Mouse (Mus musculus) ES-Bruce4 (cell line): ENCODE results near the gene Gm38392. TPM values are rescaled to one million over a fixed set of nuclear protein-coding genes. Genes with fewer than 3 reads are reported as not detected.

Experiments used
- H3K27ac ChIP-seq: 2 replicates; pipeline ENCODE4 v1.5.1; 2012; ENCODE audit warnings: low read length, inconsistent platforms; ENCODE audit not compliant: insufficient read depth
- H3K27me3 ChIP-seq: 2 replicates; pipeline ENCODE4 v1.6.1; 2012; ENCODE audit warnings: mild to moderate bottlenecking, low read length, inconsistent platforms; ENCODE audit not compliant: control insufficient read depth, poor library complexity, insufficient read depth, severe bottlenecking
- H3K36me3 ChIP-seq: 2 replicates; pipeline ENCODE4 v1.6.1; 2012; ENCODE audit warnings: inconsistent platforms, mild to moderate bottlenecking, low read length, moderate library complexity; ENCODE audit not compliant: control insufficient read depth, poor library complexity, insufficient read depth, severe bottlenecking
- H3K4me1 ChIP-seq: one replicate; pipeline ENCODE4 v1.8.1; 2011; ENCODE audit warnings: low read length; ENCODE audit not compliant: control insufficient read depth, insufficient read depth
- H3K4me3 ChIP-seq: 2 replicates; pipeline ENCODE4 v1.5.1; 2011; ENCODE audit warnings: low read depth, mild to moderate bottlenecking, low read length
- H3K9ac ChIP-seq: 2 replicates; pipeline ENCODE4 v1.6.1; 2012; ENCODE audit warnings: low read depth, mild to moderate bottlenecking, inconsistent platforms; ENCODE audit not compliant: poor library complexity, severe bottlenecking
- H3K9me3 ChIP-seq: replicated peaks from 2 replicates; pipeline ENCODE4 v1.6.1; 2012; ENCODE audit warnings: mild to moderate bottlenecking, low read length, inconsistent platforms; ENCODE audit not compliant: control insufficient read depth, poor library complexity, insufficient read depth, severe bottlenecking
- CTCF ChIP-seq: IDR thresholded peaks from one replicate; pipeline ENCODE4 v1.8.1; 2011; ENCODE audit warnings: low read depth, low read length
- EP300 ChIP-seq: IDR thresholded peaks from 2 replicates; pipeline ENCODE4 v1.6.1; 2011; ENCODE audit warnings: low read depth, low read length; ENCODE audit not compliant: insufficient read depth
- POLR2A ChIP-seq: IDR thresholded peaks from one replicate; pipeline ENCODE4 v1.8.1; 2011; ENCODE audit warnings: low read length; ENCODE audit not compliant: insufficient read depth
- polyA plus RNA-seq: library from polyadenylated mRNA; stranded (reverse); fragments of >200 nt; gene quantifications from 2 replicates; pipeline ENCODE4 v1.2.4, GENCODE M21; 2011; ENCODE audit warnings: low read depth; ENCODE audit not compliant: missing spikeins, insufficient read depth, insufficient read length

Gene Gm38392
- polyA plus RNA-seq, 1 experiment = 0.72 TPM

GRCm38 (mm10) chr3:88252739-88253138 lies 34.3 kb downstream of the Gm38392 start:
- no peak for TF ChIP-seq CTCF
- TF ChIP-seq EP300 = no peak
- TF ChIP-seq POLR2A = no peak
- Histone ChIP-seq H3K9me3 (no peaks in the 10 kb centered on the region), H3K4me3 (no peak overlapping the region), H3K27me3 (no peaks in the 10 kb centered on the region), H3K36me3 (no peaks in the 10 kb centered on the region), H3K9ac (no peak overlapping the region), H3K27ac (no peak overlapping the region), H3K4me1 (no peaks in the 10 kb centered on the region)

- no peak overlapping the region for H3K4me3 ChIP-seq
- no peak overlapping the region for H3K9ac ChIP-seq
- H3K4me1 ChIP-seq = no peaks in the 10 kb centered on the region
- no peaks in the 10 kb centered on the region for H3K36me3 ChIP-seq
- no peak overlapping the region for H3K27ac ChIP-seq
- no peak for TF ChIP-seq CTCF
- H3K9me3 ChIP-seq = no peaks in the 10 kb centered on the region
- no peaks in the 10 kb centered on the region for H3K27me3 ChIP-seq
Measured at GRCm38 (mm10) chr3:88248406-88248805, 38.6 kb downstream of the Gm38392 start.

- Histone ChIP-seq H3K27me3 (no peaks in the 10 kb centered on the region), H3K9me3 (no peaks in the 10 kb centered on the region), H3K9ac (0 out of 2 replicates have a peak overlapping the region, but pooled peaks have one; percentile 5), H3K36me3 (no peaks in the 10 kb centered on the region), H3K4me3 (peak overlapping the region; percentile 7; the same call in 1 of the 2 replicates), H3K27ac (no peak overlapping the region), H3K4me1 (no peaks in the 10 kb centered on the region)
- TF ChIP-seq CTCF (no peak), EP300 (no peak), POLR2A (no peak)
Measured at GRCm38 (mm10) chr3:88247666-88248065, 39.3 kb downstream of the Gm38392 start.

- H3K4me3 ChIP-seq = no peak overlapping the region
- H3K9ac ChIP-seq = no peak overlapping the region
- no peak overlapping the region for H3K27ac ChIP-seq
- no peak for TF ChIP-seq POLR2A
- TF ChIP-seq CTCF = no peak
- no peak for TF ChIP-seq EP300
- H3K27me3 ChIP-seq = no peaks in the 10 kb centered on the region
- no peaks in the 10 kb centered on the region for H3K9me3 ChIP-seq
- no peaks in the 10 kb centered on the region for H3K36me3 ChIP-seq
- H3K4me1 ChIP-seq = peaks cover under 1% of the 10 kb centered on the region
Measured at GRCm38 (mm10) chr3:88245811-88246210, 41.2 kb downstream of the Gm38392 start.

- Histone ChIP-seq H3K9ac (no peak overlapping the region), H3K27ac (no peak overlapping the region), H3K4me3 (no peak overlapping the region), H3K36me3 (no peaks in the 10 kb centered on the region), H3K9me3 (no peaks in the 10 kb centered on the region), H3K4me1 (peaks cover 2% of the 10 kb centered on the region), H3K27me3 (no peaks in the 10 kb centered on the region; the same call in 1 of the 2 replicates)
- TF ChIP-seq POLR2A (no peak), EP300 (no peak), CTCF (no peak)
Measured at GRCm38 (mm10) chr3:88244071-88244470, 42.9 kb downstream of the Gm38392 start.

- Histone ChIP-seq H3K27ac (no peak overlapping the region), H3K27me3 (no peaks in the 10 kb centered on the region; the same call in 1 of the 2 replicates), H3K4me3 (no peak overlapping the region), H3K9ac (no peak overlapping the region), H3K4me1 (peaks cover 2% of the 10 kb centered on the region), H3K36me3 (no peaks in the 10 kb centered on the region), H3K9me3 (no peaks in the 10 kb centered on the region)
- TF ChIP-seq POLR2A = no peak
- TF ChIP-seq CTCF = no peak
- no peak for TF ChIP-seq EP300
Measured at GRCm38 (mm10) chr3:88242531-88242930, 44.5 kb downstream of the Gm38392 start.
